Mouse (Mus musculus) liver, postnatal 0 days (tissue): ENCODE results near the gene Ptcra. TPM values are rescaled to one million over a fixed set of nuclear protein-coding genes. Genes with fewer than 3 reads are reported as not detected.

ENCODE experiments used
- ATAC-seq: fragments of 200-750 bp; cut with Nextera tagmentation; 2 replicates; pipeline ENCODE4 v1.8.0; 2017; ENCODE audit warnings: mild to moderate bottlenecking, moderate library complexity
- DNase-seq: peaks from one replicate; pipeline ENCODE4 v3.0.0-alpha.2; 2016
- H3K27ac ChIP-seq: fragments of 300-500 bp; sonication (generic); 2 replicates; pipeline ENCODE4 v1.5.1; 2014; ENCODE audit warnings: antibody characterized with exemption, moderate library complexity, mild to moderate bottlenecking, low read depth
- H3K27me3 ChIP-seq: fragments of 300-500 bp; sonication (generic); 2 replicates; pipeline ENCODE4 v1.6.1; 2014; ENCODE audit warnings: low read length, control low read depth, mixed read lengths; ENCODE audit not compliant: insufficient read depth
- H3K36me3 ChIP-seq: fragments of 300-500 bp; sonication (generic); replicated peaks from 2 replicates; pipeline ENCODE4 v1.6.1; 2014; ENCODE audit warnings: mild to moderate bottlenecking, control low read depth, low read length, moderate library complexity, mixed read lengths; ENCODE audit not compliant: insufficient read depth
- H3K4me1 ChIP-seq: fragments of 300-500 bp; sonication (generic); 2 replicates; pipeline ENCODE4 v1.6.1; 2014; ENCODE audit warnings: antibody characterized with exemption, mild to moderate bottlenecking, control low read depth; ENCODE audit not compliant: insufficient read depth
- H3K4me2 ChIP-seq: fragments of 300-500 bp; sonication (generic); 2 replicates; pipeline ENCODE4 v1.6.1; 2014; ENCODE audit warnings: low read depth, mild to moderate bottlenecking, low read length, moderate library complexity, mixed read lengths
- H3K4me3 ChIP-seq: fragments of 300-500 bp; sonication (generic); 2 replicates; pipeline ENCODE4 v1.5.1; 2014; ENCODE audit warnings: low read depth, low read length
- H3K9ac ChIP-seq: fragments of 300-500 bp; sonication (generic); replicated peaks from 2 replicates; pipeline ENCODE4 v1.6.1; 2014; ENCODE audit warnings: mild to moderate bottlenecking, moderate library complexity
- H3K9me3 ChIP-seq: fragments of 300-500 bp; sonication (generic); 2 replicates; pipeline ENCODE4 v1.6.1; 2016; ENCODE audit warnings: mild to moderate bottlenecking, control low read depth, low read length, mixed read lengths
- CTCF ChIP-seq: sonication (generic); IDR thresholded peaks from 2 replicates; pipeline ENCODE4 v1.5.1; 2016; ENCODE audit warnings: antibody characterized with exemption, low read depth
- EP300 ChIP-seq: IDR thresholded peaks from 2 replicates; pipeline ENCODE4 v1.6.1; 2016; ENCODE audit warnings: antibody characterized with exemption, low read depth, mild to moderate bottlenecking
- WGBS: fragments of 180-500 bp; shearing (Covaris S2); extraction: QIAGEN DNeasy Blood & Tissue Kit; methylation state at CpG from one replicate; pipeline ENCODE4 v1.1.7; 2014; ENCODE audit not compliant: insufficient replicate concordance; 5-methylcytosine and 5-hydroxymethylcytosine counted together
- polyA plus RNA-seq: library from polyadenylated mRNA; unstranded; fragments of >200 nt; fragmentation: Nextera tagmentation; extraction: Ambion mirVana; gene quantifications from 2 replicates; pipeline ENCODE4 v1.2.1, GENCODE M21; 2015

Ptcra gene
- polyA plus RNA-seq, 1 experiment from 2014 or later, result 0.14 TPM

- DNase-seq, result peak; percentile 92
Observed at GRCm38 (mm10) chr17:46782341-46783221, 19.1 kb upstream of the Ptcra start, which contains the start of gene Rpl7l1. TSS of gene Rpl7l1 (minus strand) at chr17:46782672.

DNA sequence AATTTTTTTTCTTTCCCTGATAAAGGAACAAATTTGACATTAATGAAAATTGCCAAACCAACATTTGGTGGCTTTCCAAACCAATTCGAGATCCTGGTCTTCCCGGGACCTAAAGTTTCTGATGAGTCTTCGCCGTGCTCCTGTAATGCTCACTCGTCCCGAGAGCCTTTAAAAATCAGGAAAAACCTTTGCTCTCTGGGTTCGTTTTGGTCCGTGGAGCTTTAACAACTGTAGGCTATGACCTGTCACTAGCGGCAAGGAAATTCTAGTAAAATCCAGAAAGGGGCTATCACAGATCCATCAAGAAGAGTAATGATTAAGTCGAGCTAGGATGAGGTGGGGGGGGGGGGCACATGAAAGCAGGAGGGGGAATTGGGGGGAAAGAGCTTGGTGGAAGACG, 18.4 kb upstream of the Ptcra start:
- no peak; the same call in 1 of the 2 replicates for ATAC-seq

More at GRCm38 (mm10) chr17:46782341-46783221, 19.1 kb upstream of the Ptcra start, which contains the start of gene Rpl7l1:
- peak within 1 kb of the TSS; percentile 70 for H3K4me2 ChIP-seq
- ATAC-seq, result peak; percentile 96
- H3K27ac ChIP-seq, result peak within 1 kb of the TSS; percentile 78
- WGBS, result under 1% methylated on average over 44 of the region's 44 CpGs
- peaks cover 15% of the 10 kb centered on the region for H3K4me1 ChIP-seq
- peak within 1 kb of the TSS; percentile 74 for H3K4me3 ChIP-seq
- H3K36me3 ChIP-seq, result peaks cover 30% of the 10 kb centered on the region
- no peaks in the 10 kb centered on the region for H3K27me3 ChIP-seq
- H3K9ac ChIP-seq, result peak within 1 kb of the TSS; percentile 74
- H3K9me3 ChIP-seq, result no peaks in the 10 kb centered on the region
- peak; percentile 26; the same call in 1 of the 2 replicates for TF ChIP-seq EP300
- TF ChIP-seq CTCF, result peak; percentile 81

GRCm38 (mm10) chr17:46776087-46776486, 12.6 kb upstream of the Ptcra start:
- no peak for ATAC-seq
- no peaks in the 10 kb centered on the region for H3K9me3 ChIP-seq

More for the DNA sequence above, 18.4 kb upstream of the Ptcra start:
- DNase-seq, result no peak
- Histone ChIP-seq H3K27ac (peak overlapping the region; percentile 78), H3K4me1 (peaks cover 12% of the 10 kb centered on the region), H3K4me2 (peak overlapping the region; percentile 70), H3K4me3 (peak overlapping the region; percentile 74), H3K27me3 (no peaks in the 10 kb centered on the region), H3K9ac (peak overlapping the region; percentile 74), H3K36me3 (peaks cover 34% of the 10 kb centered on the region), H3K9me3 (no peaks in the 10 kb centered on the region)
- 2% methylated on average over 11 of the region's 11 CpGs for WGBS
- no peak for TF ChIP-seq EP300
- no peak for TF ChIP-seq CTCF

DNA sequence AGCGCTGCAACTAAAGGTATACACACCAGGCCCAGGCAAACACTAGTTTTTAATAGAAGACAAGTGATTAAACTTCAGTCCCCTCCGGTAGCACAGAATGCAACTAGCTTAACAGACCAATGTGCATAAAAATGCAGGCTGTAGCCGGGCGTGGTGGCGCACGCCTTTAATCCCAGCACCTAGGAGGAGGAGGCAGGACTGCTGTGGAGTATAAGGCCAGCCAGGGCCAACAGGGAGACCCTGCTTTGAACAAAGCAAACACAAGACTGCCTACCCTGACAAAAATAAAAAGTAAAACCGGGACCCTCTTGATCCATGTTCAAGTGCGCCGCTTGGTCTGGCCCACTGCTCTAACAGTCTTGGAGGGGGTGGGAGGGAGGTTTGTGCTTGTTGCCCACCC, 11.6 kb upstream of the Ptcra start:
- peaks cover 42% of the 10 kb centered on the region for H3K36me3 ChIP-seq
- H3K9me3 ChIP-seq, result no peaks in the 10 kb centered on the region
- no peak overlapping the region for H3K4me2 ChIP-seq
- DNase-seq (no peak), ATAC-seq (no peak)
- H3K27me3 ChIP-seq, result no peaks in the 10 kb centered on the region
- no peak overlapping the region for H3K4me3 ChIP-seq
- TF ChIP-seq CTCF (no peak), EP300 (no peak)
- no peak overlapping the region for H3K27ac ChIP-seq
- no peak overlapping the region for H3K9ac ChIP-seq
- H3K4me1 ChIP-seq, result peaks cover 17% of the 10 kb centered on the region
- WGBS, result 90% methylated on average over 9 of the region's 9 CpGs

More at GRCm38 (mm10) chr17:46776087-46776486, 12.6 kb upstream of the Ptcra start:
- Histone ChIP-seq H3K4me2 (no peak overlapping the region), H3K27me3 (no peaks in the 10 kb centered on the region), H3K4me1 (peaks cover 18% of the 10 kb centered on the region), H3K9ac (no peak overlapping the region), H3K27ac (no peak overlapping the region), H3K4me3 (no peak overlapping the region), H3K36me3 (peaks cover 49% of the 10 kb centered on the region)
- WGBS, result 89% methylated on average over 3 of the region's 3 CpGs
- TF ChIP-seq CTCF (no peak), EP300 (no peak)
- DNase-seq, result no peak

GRCm38 (mm10) chr17:46774131-46774472, 10.6 kb upstream of the Ptcra start:
- DNase-seq, result no peak

More at GRCm38 (mm10) chr17:46774131-46774472, 10.6 kb upstream of the Ptcra start:
- Histone ChIP-seq H3K27ac (peak overlapping the region; percentile 49), H3K9me3 (no peaks in the 10 kb centered on the region), H3K4me2 (peak overlapping the region; percentile 90; the same call in 1 of the 2 replicates), H3K27me3 (no peaks in the 10 kb centered on the region), H3K36me3 (peaks cover 33% of the 10 kb centered on the region), H3K4me3 (0 out of 2 replicates have a peak overlapping the region, but pooled peaks have one; percentile 80), H3K4me1 (peaks cover 17% of the 10 kb centered on the region), H3K9ac (peak overlapping the region; percentile 90; the same call in 1 of the 2 replicates)
- WGBS, result 44% methylated on average over 2 of the region's 2 CpGs
- no peak for ATAC-seq
- TF ChIP-seq CTCF (no peak), EP300 (no peak)
